Mouse (Mus musculus): ENCODE data around the gene Chpf2.

DNA sequence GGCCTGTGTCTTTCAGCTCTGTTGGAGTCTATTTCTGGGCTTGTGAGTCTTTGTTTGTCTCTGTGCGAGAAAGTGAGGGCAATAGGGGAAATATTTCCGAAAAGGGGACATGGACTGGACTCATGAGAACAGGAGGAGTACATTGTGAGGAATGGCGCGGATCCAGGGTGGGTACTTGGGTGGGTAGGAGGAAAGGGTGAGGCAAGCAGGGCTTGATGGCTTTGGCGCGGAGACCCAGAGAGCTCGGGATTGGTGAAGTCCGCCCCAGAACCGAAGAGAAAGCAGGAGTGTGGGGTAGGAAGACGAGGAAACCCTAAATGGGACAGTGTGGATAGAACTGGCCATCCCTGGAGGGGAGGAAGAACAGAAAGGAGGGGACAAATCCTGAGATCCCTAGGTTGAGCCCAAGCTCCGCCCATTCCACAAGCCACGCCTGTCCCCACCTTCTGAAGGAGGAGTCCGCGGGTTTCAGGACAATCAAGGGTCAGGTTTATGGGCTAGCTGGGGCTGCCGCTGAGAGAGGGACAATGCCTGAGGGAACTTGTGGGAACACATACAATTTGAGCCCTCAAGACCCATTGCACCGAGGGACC is 16.3 kb downstream of the Chpf2 start:
- no peak for TF ChIP-seq FLI1 (IDR thresholded peaks at IDR 0.05; ENCODE audit: low read length)
- TF ChIP-seq GATA1 (IDR thresholded peaks at IDR 0.05; ENCODE audit: borderline replicate concordance, low read length) = no peak

Measured in megakaryocyte, embryonic 14.5 days (primary cell).